Mouse (Mus musculus) cerebellum, adult 9-11 months (tissue): ENCODE data around the gene Gper1.

Experiments used
- DNase-seq: peaks from one replicate; pipeline ENCODE4 v3.0.0; 2022

Gene Gper1

GRCm38 (mm10) chr5:139391309-139391990 is 31.5 kb upstream of the Gper1 start:
- no peak for DNase-seq

- no peak for DNase-seq
Measured at GRCm38 (mm10) chr5:139392219-139393196, 30.4 kb upstream of the Gper1 start.

- no peak for DNase-seq
Measured at GRCm38 (mm10) chr5:139393197-139393588, 29.8 kb upstream of the Gper1 start.

GRCm38 (mm10) chr5:139394399-139394798 is 28.6 kb upstream of the Gper1 start:
- no peak for DNase-seq

GRCm38 (mm10) chr5:139395528-139395927 is 27.4 kb upstream of the Gper1 start:
- no peak for DNase-seq

- no peak for DNase-seq
Measured at GRCm38 (mm10) chr5:139397359-139397916, 25.5 kb upstream of the Gper1 start.

GRCm38 (mm10) chr5:139397959-139398753 is 24.8 kb upstream of the Gper1 start:
- peak; percentile 95 for DNase-seq

GRCm38 (mm10) chr5:139398786-139399185 is 24.2 kb upstream of the Gper1 start:
- no peak for DNase-seq

GRCm38 (mm10) chr5:139399991-139400390 is 23.0 kb upstream of the Gper1 start:
- DNase-seq, result peak; percentile 57

- no peak for DNase-seq
Measured at GRCm38 (mm10) chr5:139402106-139402505, 20.8 kb upstream of the Gper1 start.

GRCm38 (mm10) chr5:139403692-139404260 is 19.2 kb upstream of the Gper1 start:
- DNase-seq, result no peak

GRCm38 (mm10) chr5:139404801-139405401 is 18.1 kb upstream of the Gper1 start, which contains the start of gene C130050O18Rik:
C130050O18Rik (plus strand) TSS chr5:139405280.
- no peak for DNase-seq

- DNase-seq, result no peak
Measured at GRCm38 (mm10) chr5:139405478-139405877, 17.5 kb upstream of the Gper1 start.

GRCm38 (mm10) chr5:139405953-139406352 is 17.0 kb upstream of the Gper1 start:
- DNase-seq, result no peak

- no peak for DNase-seq
Measured at GRCm38 (mm10) chr5:139407121-139407885, 15.6 kb upstream of the Gper1 start.

GRCm38 (mm10) chr5:139408511-139408910 is 14.4 kb upstream of the Gper1 start:
- DNase-seq, result no peak

GRCm38 (mm10) chr5:139409412-139409811 is 13.5 kb upstream of the Gper1 start:
- no peak for DNase-seq

GRCm38 (mm10) chr5:139410056-139410455 is 12.9 kb upstream of the Gper1 start:
- DNase-seq, result no peak

GRCm38 (mm10) chr5:139411117-139411516 is 11.8 kb upstream of the Gper1 start:
- DNase-seq, result peak; percentile 73

- DNase-seq, result no peak
Measured at GRCm38 (mm10) chr5:139411665-139412314, 11.2 kb upstream of the Gper1 start.
